Mouse (Mus musculus): ENCODE results near the gene Inafm2. TPM values are rescaled to one million over a fixed set of nuclear protein-coding genes. Genes with fewer than 3 reads are reported as not detected.

The Inafm2 gene
- polyA plus RNA-seq, 1 experiment, result 10.3 TPM

DNA sequence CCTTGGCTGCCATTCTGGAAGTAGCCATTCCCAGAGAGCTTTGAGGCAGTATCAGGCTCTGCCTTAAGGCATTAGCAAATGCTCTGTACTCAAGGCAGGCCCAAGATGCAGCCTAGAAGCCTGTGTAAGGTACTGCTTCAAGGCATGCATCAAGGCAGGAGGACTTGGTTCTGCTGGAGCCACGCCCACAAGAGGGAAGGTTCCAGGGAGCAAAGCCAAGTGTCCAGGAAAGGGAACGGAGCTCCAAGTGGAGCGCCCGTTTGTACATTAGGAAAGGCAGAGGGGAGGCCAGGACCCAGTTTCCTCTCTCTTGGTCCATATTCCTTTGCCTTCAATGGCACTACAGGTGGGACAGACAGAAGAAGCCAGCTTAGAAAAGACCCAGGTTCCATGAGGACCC, 37.1 kb upstream of the Inafm2 start:
- Histone ChIP-seq H3K4me3 (ENCODE audit: insufficient read depth, poor library complexity, severe bottlenecking) (no peak overlapping the region), H3K79me3 (ENCODE audit: low read depth) (no peaks in the 10 kb centered on the region), H3K27me3 (ENCODE audit: control insufficient read depth, insufficient read depth, insufficient read length) (peaks cover 58% of the 10 kb centered on the region), H3K36me3 (ENCODE audit: control insufficient read depth, insufficient read depth) (no peaks in the 10 kb centered on the region), H3ac (ENCODE audit: control insufficient read depth, insufficient read length, low read depth) (no peak overlapping the region), H3K79me2 (ENCODE audit: control insufficient read depth, insufficient read depth) (no peaks in the 10 kb centered on the region)
- TF ChIP-seq MAX (IDR thresholded peaks at IDR 0.05), result no peak
- no peak for TF ChIP-seq USF1 (IDR thresholded peaks at IDR 0.05; ENCODE audit: low read depth)
- no peak for TF ChIP-seq MYOG (IDR thresholded peaks at IDR 0.05; ENCODE audit: control insufficient read depth, extremely low read depth, insufficient read length)
- TF ChIP-seq CTCF (IDR thresholded peaks at IDR 0.05; ENCODE audit: control insufficient read depth, insufficient read depth, insufficient read length), result no peak
- no peak for TF ChIP-seq MYOD1 (IDR thresholded peaks at IDR 0.05; ENCODE audit: control insufficient read depth, insufficient read length, low read depth)
- no peak for TF ChIP-seq CEBPB (IDR thresholded peaks at IDR 0.05; ENCODE audit: low read depth)
- no peak for TF ChIP-seq FOSL1 (IDR thresholded peaks at IDR 0.05; ENCODE audit: insufficient read depth, low read length, poor library complexity, severe bottlenecking)

DNA sequence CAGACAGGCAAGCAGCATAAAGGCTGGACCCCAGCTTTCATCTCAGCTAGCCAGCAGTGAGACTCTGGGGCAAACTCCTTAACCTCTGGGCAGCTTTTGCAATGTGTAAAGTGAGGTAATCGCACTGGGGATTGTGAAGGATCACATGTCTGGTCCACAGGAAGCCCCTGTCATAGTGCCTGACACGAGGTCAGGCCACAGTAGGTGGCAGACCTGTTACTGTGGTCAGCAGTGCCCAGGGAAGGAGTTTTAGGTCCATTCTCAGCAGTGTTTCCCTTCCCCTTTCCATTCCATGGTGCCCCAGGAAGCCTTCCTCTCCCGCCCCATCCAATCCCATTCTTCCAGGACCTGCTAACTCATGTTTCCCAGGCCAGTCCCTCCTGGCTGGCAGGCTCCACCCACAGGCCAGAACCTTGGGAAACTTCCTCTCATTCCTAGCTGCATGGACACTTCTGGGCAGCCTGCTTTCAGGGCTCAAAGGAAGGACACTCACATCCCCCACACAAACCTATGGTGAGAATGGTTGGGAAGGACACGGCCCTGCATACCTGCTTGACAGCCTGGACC, 35.8 kb upstream of the Inafm2 start:
- Histone ChIP-seq H3K27me3 (ENCODE audit: control insufficient read depth, insufficient read depth, insufficient read length) (peaks cover 54% of the 10 kb centered on the region), H3K79me3 (ENCODE audit: low read depth) (no peaks in the 10 kb centered on the region), H3K79me2 (ENCODE audit: control insufficient read depth, insufficient read depth) (no peaks in the 10 kb centered on the region), H3ac (ENCODE audit: control insufficient read depth, insufficient read length, low read depth) (no peak overlapping the region), H3K36me3 (ENCODE audit: control insufficient read depth, insufficient read depth) (no peaks in the 10 kb centered on the region), H3K4me3 (ENCODE audit: insufficient read depth, poor library complexity, severe bottlenecking) (no peak overlapping the region)
- TF ChIP-seq USF1 (IDR thresholded peaks at IDR 0.05; ENCODE audit: low read depth) (no peak), CTCF (IDR thresholded peaks at IDR 0.05; ENCODE audit: control insufficient read depth, insufficient read depth, insufficient read length) (no peak), CEBPB (IDR thresholded peaks at IDR 0.05; ENCODE audit: low read depth) (no peak), FOSL1 (IDR thresholded peaks at IDR 0.05; ENCODE audit: insufficient read depth, low read length, poor library complexity, severe bottlenecking) (no peak)

DNA sequence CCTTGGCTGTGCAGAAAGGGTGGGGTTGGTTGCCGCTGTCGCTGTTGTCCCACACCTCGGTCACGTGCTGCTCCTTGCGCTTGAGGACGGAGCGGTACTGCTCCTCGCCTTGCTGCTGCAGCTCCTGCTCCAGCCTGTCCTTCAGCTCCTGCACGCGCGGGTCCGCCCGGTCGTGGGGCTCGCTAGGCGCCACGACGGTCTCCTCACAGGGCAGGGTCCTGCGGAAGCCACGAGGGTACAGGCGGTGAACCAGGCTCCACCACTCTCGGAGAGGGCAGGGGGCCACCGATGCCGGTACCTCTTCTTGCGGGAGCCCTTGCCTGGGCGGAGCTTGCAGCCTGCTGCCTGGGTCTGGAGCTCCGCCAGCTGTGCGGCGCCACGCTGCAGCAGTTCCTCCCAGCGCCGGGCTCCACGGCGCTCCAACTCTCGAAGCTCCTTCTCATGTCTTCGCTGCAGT, 34.5 kb upstream of the Inafm2 start:
- no peak overlapping the region for H3ac ChIP-seq (ENCODE audit: control insufficient read depth, insufficient read length, low read depth)
- no peaks in the 10 kb centered on the region for H3K79me3 ChIP-seq (ENCODE audit: low read depth)
- H3K79me2 ChIP-seq (ENCODE audit: control insufficient read depth, insufficient read depth), result no peaks in the 10 kb centered on the region
- H3K4me3 ChIP-seq (ENCODE audit: insufficient read depth, poor library complexity, severe bottlenecking), result no peak overlapping the region
- TF ChIP-seq MYOG (IDR thresholded peaks at IDR 0.05; ENCODE audit: control insufficient read depth, extremely low read depth, insufficient read length) (no peak), USF1 (IDR thresholded peaks at IDR 0.05; ENCODE audit: low read depth) (no peak), MAX (IDR thresholded peaks at IDR 0.05) (no peak), CEBPB (IDR thresholded peaks at IDR 0.05; ENCODE audit: low read depth) (no peak), MYOD1 (IDR thresholded peaks at IDR 0.05; ENCODE audit: control insufficient read depth, insufficient read length, low read depth) (no peak), FOSL1 (IDR thresholded peaks at IDR 0.05; ENCODE audit: insufficient read depth, low read length, poor library complexity, severe bottlenecking) (no peak), CTCF (IDR thresholded peaks at IDR 0.05; ENCODE audit: control insufficient read depth, insufficient read depth, insufficient read length) (no peak)
- H3K27me3 ChIP-seq (ENCODE audit: control insufficient read depth, insufficient read depth, insufficient read length), result peaks cover 55% of the 10 kb centered on the region
- H3K36me3 ChIP-seq (ENCODE audit: control insufficient read depth, insufficient read depth), result no peaks in the 10 kb centered on the region

DNA sequence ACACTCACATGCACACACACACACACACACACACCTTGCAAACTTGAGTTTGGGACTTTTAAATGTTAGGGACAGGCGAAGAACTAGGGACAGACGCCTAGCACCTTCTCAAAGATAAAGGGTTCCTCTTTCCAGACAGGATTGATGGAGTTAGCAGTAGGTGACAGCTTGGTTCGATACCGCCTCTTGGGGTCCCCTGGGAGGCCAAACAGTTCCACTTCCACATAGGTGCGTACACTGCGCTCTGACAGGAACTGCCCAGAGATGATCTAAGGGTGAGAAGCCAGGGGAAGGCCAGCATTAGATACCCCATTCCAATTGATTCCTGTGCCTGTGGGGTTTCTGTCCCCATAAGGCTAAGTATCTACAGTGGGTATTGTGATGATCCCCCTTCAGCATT, 31.9 kb upstream of the Inafm2 start:
- no peak overlapping the region for H3K4me3 ChIP-seq (ENCODE audit: insufficient read depth, poor library complexity, severe bottlenecking)
- H3ac ChIP-seq (ENCODE audit: control insufficient read depth, insufficient read length, low read depth), result no peak overlapping the region
- peaks cover 73% of the 10 kb centered on the region for H3K27me3 ChIP-seq (ENCODE audit: control insufficient read depth, insufficient read depth, insufficient read length)
- TF ChIP-seq MYOD1 (IDR thresholded peaks at IDR 0.05; ENCODE audit: control insufficient read depth, insufficient read length, low read depth) (no peak), CEBPB (IDR thresholded peaks at IDR 0.05; ENCODE audit: low read depth) (no peak), MYOG (IDR thresholded peaks at IDR 0.05; ENCODE audit: control insufficient read depth, extremely low read depth, insufficient read length) (no peak), MAX (IDR thresholded peaks at IDR 0.05) (no peak), USF1 (IDR thresholded peaks at IDR 0.05; ENCODE audit: low read depth) (no peak), FOSL1 (IDR thresholded peaks at IDR 0.05; ENCODE audit: insufficient read depth, low read length, poor library complexity, severe bottlenecking) (no peak), CTCF (IDR thresholded peaks at IDR 0.05; ENCODE audit: control insufficient read depth, insufficient read depth, insufficient read length) (no peak)
- no peaks in the 10 kb centered on the region for H3K79me3 ChIP-seq (ENCODE audit: low read depth)
- no peaks in the 10 kb centered on the region for H3K79me2 ChIP-seq (ENCODE audit: control insufficient read depth, insufficient read depth)
- H3K36me3 ChIP-seq (ENCODE audit: control insufficient read depth, insufficient read depth), result no peaks in the 10 kb centered on the region

DNA sequence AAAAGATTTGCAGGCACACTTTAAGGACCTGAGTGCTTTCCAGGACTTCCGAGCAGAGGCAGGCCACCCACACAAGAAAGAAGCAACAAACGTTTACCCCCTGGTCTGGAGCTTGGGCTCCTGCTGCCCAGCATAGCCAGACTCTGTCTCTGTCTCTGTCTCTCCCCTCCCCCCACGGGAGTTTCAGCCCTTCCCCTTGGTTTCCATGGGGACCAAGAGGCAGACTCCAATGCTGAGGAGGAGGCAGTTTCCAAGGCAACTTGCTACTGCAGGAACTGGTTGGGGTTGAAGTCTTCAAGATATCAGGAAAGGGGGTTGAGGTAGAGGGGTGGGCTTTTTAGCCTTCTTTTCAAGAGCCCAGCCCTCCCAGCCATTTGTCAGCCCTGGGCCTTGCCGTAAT, 31.3 kb upstream of the Inafm2 start:
- Histone ChIP-seq H3K79me3 (ENCODE audit: low read depth) (no peaks in the 10 kb centered on the region), H3K4me3 (ENCODE audit: insufficient read depth, poor library complexity, severe bottlenecking) (no peak overlapping the region), H3ac (ENCODE audit: control insufficient read depth, insufficient read length, low read depth) (no peak overlapping the region), H3K27me3 (ENCODE audit: control insufficient read depth, insufficient read depth, insufficient read length) (peaks cover 79% of the 10 kb centered on the region), H3K79me2 (ENCODE audit: control insufficient read depth, insufficient read depth) (no peaks in the 10 kb centered on the region), H3K36me3 (ENCODE audit: control insufficient read depth, insufficient read depth) (no peaks in the 10 kb centered on the region)
- TF ChIP-seq MYOG (IDR thresholded peaks at IDR 0.05; ENCODE audit: control insufficient read depth, extremely low read depth, insufficient read length), result no peak
- no peak for TF ChIP-seq CTCF (IDR thresholded peaks at IDR 0.05; ENCODE audit: control insufficient read depth, insufficient read depth, insufficient read length)
- TF ChIP-seq MYOD1 (IDR thresholded peaks at IDR 0.05; ENCODE audit: control insufficient read depth, insufficient read length, low read depth), result no peak
- TF ChIP-seq USF1 (IDR thresholded peaks at IDR 0.05; ENCODE audit: low read depth), result no peak
- TF ChIP-seq MAX (IDR thresholded peaks at IDR 0.05), result no peak
- no peak for TF ChIP-seq CEBPB (IDR thresholded peaks at IDR 0.05; ENCODE audit: low read depth)
- TF ChIP-seq FOSL1 (IDR thresholded peaks at IDR 0.05; ENCODE audit: insufficient read depth, low read length, poor library complexity, severe bottlenecking), result no peak

DNA sequence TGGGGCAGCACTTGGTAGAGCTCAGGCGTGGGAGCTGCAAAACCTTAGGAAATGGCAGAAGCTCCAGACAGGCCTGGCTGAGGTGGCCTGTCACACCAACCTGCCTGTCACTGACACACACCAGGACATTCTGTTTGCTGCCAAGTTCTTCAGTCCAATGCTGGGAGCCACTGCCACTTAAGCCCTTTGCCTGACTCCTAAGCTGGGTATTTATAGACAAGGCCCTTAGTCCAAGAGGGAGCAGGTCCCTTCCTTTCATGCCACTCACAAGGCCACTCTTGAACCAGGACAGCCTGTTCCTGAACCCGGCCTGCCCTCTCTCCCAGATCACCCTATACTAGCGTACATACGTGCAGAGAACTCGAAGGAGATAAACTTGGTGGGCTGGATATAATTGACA, 28.9 kb upstream of the Inafm2 start:
- H3K79me2 ChIP-seq (ENCODE audit: control insufficient read depth, insufficient read depth), result no peaks in the 10 kb centered on the region
- no peaks in the 10 kb centered on the region for H3K79me3 ChIP-seq (ENCODE audit: low read depth)
- TF ChIP-seq CEBPB (IDR thresholded peaks at IDR 0.05; ENCODE audit: low read depth) (no peak), MYOG (IDR thresholded peaks at IDR 0.05; ENCODE audit: control insufficient read depth, extremely low read depth, insufficient read length) (no peak), MAX (IDR thresholded peaks at IDR 0.05) (no peak), MYOD1 (IDR thresholded peaks at IDR 0.05; ENCODE audit: control insufficient read depth, insufficient read length, low read depth) (no peak), FOSL1 (IDR thresholded peaks at IDR 0.05; ENCODE audit: insufficient read depth, low read length, poor library complexity, severe bottlenecking) (no peak)
- peaks cover 84% of the 10 kb centered on the region for H3K27me3 ChIP-seq (ENCODE audit: control insufficient read depth, insufficient read depth, insufficient read length)
- H3K36me3 ChIP-seq (ENCODE audit: control insufficient read depth, insufficient read depth), result no peaks in the 10 kb centered on the region
- H3K4me3 ChIP-seq (ENCODE audit: insufficient read depth, poor library complexity, severe bottlenecking), result no peak overlapping the region
- no peak overlapping the region for H3ac ChIP-seq (ENCODE audit: control insufficient read depth, insufficient read length, low read depth)
